Mouse (Mus musculus): ENCODE measurements around the gene Twist2. TPM values are rescaled to one million over a fixed set of nuclear protein-coding genes. Genes with fewer than 3 reads are reported as not detected.

The Twist2 gene
- polyA plus RNA-seq (2012), result not detected in 2 replicates

GRCm38 (mm10) chr1:91800967-91801843 is at the start of gene Twist2:
Gene Twist2 (plus strand): TSS chr1:91801461.
- TF ChIP-seq GATA1 (IDR thresholded peaks at IDR 0.05; ENCODE audit: low read length), result no peak

GRCm38 (mm10) chr1:91752931-91753330 is 48.3 kb upstream of the Twist2 start:
- TF ChIP-seq GATA1 (IDR thresholded peaks at IDR 0.05; ENCODE audit: low read length), result no peak

GRCm38 (mm10) chr1:91755102-91755501 is 46.2 kb upstream of the Twist2 start:
- no peak for TF ChIP-seq GATA1 (IDR thresholded peaks at IDR 0.05; ENCODE audit: low read length)

- no peak for TF ChIP-seq GATA1 (IDR thresholded peaks at IDR 0.05; ENCODE audit: low read length)
These were observed 44.0 kb upstream of the Twist2 start for GRCm38 (mm10) chr1:91757292-91757691.

GRCm38 (mm10) chr1:91758143-91758542 is 43.1 kb upstream of the Twist2 start:
- TF ChIP-seq GATA1 (IDR thresholded peaks at IDR 0.05; ENCODE audit: low read length), result no peak

- TF ChIP-seq GATA1 (IDR thresholded peaks at IDR 0.05; ENCODE audit: low read length), result no peak
These were observed 42.4 kb upstream of the Twist2 start for GRCm38 (mm10) chr1:91758600-91759515.

GRCm38 (mm10) chr1:91760140-91760986 is 40.9 kb upstream of the Twist2 start:
- no peak for TF ChIP-seq GATA1 (IDR thresholded peaks at IDR 0.05; ENCODE audit: low read length)

GRCm38 (mm10) chr1:91762528-91763091 is 38.7 kb upstream of the Twist2 start:
- TF ChIP-seq GATA1 (IDR thresholded peaks at IDR 0.05; ENCODE audit: low read length), result no peak

GRCm38 (mm10) chr1:91770221-91770624 is 31.0 kb upstream of the Twist2 start:
- no peak for TF ChIP-seq GATA1 (IDR thresholded peaks at IDR 0.05; ENCODE audit: low read length)

GRCm38 (mm10) chr1:91770676-91771075 is 30.6 kb upstream of the Twist2 start:
- no peak for TF ChIP-seq GATA1 (IDR thresholded peaks at IDR 0.05; ENCODE audit: low read length)

- TF ChIP-seq GATA1 (IDR thresholded peaks at IDR 0.05; ENCODE audit: low read length), result no peak
These were observed 24.3 kb upstream of the Twist2 start for GRCm38 (mm10) chr1:91776928-91777327.

- no peak for TF ChIP-seq GATA1 (IDR thresholded peaks at IDR 0.05; ENCODE audit: low read length)
These were observed 21.4 kb upstream of the Twist2 start for GRCm38 (mm10) chr1:91779819-91780218.

- TF ChIP-seq GATA1 (IDR thresholded peaks at IDR 0.05; ENCODE audit: low read length), result no peak
These were observed 20.1 kb upstream of the Twist2 start for GRCm38 (mm10) chr1:91781182-91781581.

GRCm38 (mm10) chr1:91784162-91784561 is 17.1 kb upstream of the Twist2 start:
- no peak for TF ChIP-seq GATA1 (IDR thresholded peaks at IDR 0.05; ENCODE audit: low read length)

GRCm38 (mm10) chr1:91799323-91799722 is 1.9 kb upstream of the Twist2 start:
- TF ChIP-seq GATA1 (IDR thresholded peaks at IDR 0.05; ENCODE audit: low read length), result no peak

All from G1E-ER4 (cell line).